Mouse (Mus musculus) ovary, postnatal 36 days (tissue): Measurements from ENCODE around the gene Olfr531.

Source experiments
- DNase-seq: peaks from one replicate; pipeline ENCODE4 v3.0.0; 2022; ENCODE audit warnings: low spot score, mixed read lengths

The Olfr531 gene

GRCm38 (mm10) chr7:140402818-140403217 lies at the start of gene Olfr531:
Gene Olfr531 (minus strand): TSS chr7:140402918.
- no peak for DNase-seq

- no peak for DNase-seq
Measured at GRCm38 (mm10) chr7:140443141-140443540, 40.4 kb upstream of the Olfr531 start.

- no peak for DNase-seq
Measured at GRCm38 (mm10) chr7:140421539-140421938, 18.8 kb upstream of the Olfr531 start, which contains the start of gene Olfr532. Gene Olfr532 (minus strand): TSS chr7:140421639.

GRCm38 (mm10) chr7:140376911-140377310 lies 25.8 kb downstream of the Olfr531 start:
- DNase-seq, result no peak

GRCm38 (mm10) chr7:140376231-140376630 lies 26.5 kb downstream of the Olfr531 start, which contains the start of gene Olfr530:
Gene Olfr530 (minus strand): TSS chr7:140376331.
- DNase-seq, result no peak

GRCm38 (mm10) chr7:140374300-140374699 lies 28.4 kb downstream of the Olfr531 start:
- no peak for DNase-seq

GRCm38 (mm10) chr7:140361571-140361970 lies 41.1 kb downstream of the Olfr531 start, which contains the start of gene Olfr60:
Gene Olfr60 (minus strand): TSS chr7:140361671.
- DNase-seq, result no peak
